Mouse (Mus musculus) NIH3T3 (cell line): ENCODE measurements at regions not wholly inside any gene's neighbourhood (a gene's known extent, or its start where the extent isn't known, plus 50 kb on each side); places are given as distances from the start of the nearest gene placed in this dataset.

Experiments used
- DNase-seq: peaks from one replicate; pipeline ENCODE4 v3.0.0-alpha.2; 2012; ENCODE audit warnings: low read depth

DNA sequence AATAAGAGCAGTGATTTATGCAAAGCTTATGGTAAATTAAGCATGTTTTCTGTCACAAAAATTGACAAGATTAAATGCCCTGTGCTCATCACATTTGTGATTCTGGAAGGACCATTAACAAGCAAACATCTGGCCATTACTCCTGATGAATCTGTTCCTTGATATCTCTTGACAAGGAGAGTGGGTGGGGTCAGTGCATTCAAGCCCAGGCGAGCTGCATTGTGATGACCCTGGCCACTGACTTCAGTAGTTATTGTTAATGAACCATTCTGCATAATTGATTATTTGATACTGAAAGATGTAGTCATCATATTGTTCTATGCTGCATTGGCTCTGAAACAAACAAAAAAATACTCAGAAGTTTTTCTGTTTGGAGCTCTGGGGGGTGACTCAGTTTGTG is 115.4 kb upstream of the Prmt6 start:
- DNase-seq, result no peak

DNA sequence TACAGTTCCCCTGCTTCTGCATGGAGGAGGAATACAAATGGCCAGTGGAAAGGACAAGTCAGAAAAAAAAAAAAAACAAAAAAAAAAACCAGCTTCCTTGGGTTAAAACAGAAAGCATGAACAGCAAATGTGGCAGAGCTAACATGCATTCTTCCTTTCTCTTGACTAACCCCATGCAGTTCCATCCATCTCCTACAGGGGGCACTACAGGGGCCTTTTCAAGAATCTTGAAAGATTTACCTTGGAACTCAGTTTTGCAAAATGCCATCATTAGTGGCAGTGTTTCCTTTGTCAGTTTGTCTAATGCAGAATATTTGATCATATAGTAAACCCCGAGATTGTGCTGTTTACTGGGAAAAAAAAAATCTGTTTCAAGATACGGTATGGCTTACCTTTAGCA is 111.1 kb upstream of the Prmt6 start:
- peak; percentile 4 for DNase-seq

DNA sequence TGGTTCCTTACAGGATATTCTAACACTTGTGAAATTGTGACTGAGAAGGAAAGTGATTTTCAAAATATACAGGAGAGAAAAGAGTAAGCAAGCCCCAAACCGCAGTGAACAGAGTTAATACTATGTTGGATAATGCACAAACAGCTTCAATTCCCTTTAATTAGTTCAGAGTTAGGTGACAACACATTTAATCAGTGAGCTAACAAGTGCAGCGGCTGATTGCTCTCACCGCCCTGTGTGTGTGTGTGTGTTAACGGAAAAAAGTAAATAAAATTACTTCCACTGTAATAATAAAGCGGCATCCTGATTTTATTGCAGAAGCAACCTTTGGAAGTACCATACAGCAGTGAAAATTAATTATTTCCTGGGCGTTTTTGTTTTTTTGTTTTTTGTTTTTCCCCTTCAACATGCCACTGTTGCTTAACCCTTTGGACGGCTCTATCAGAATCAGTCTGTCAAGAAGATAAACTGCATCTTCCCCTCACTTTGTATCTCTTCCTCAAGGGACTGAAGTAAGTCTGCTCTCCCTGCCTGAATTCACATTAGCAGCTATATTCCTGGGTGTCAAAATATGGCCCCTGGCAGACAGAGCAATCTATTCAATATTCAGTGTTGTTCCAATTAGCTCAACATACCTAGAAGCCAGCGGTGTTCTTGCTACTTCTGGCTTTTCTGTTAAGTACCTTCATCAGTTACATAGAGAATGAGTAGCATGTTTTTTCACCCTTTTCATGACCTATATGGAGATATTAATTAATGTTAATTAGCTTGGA is 106.2 kb upstream of the Prmt6 start:
- DNase-seq, result no peak

DNA sequence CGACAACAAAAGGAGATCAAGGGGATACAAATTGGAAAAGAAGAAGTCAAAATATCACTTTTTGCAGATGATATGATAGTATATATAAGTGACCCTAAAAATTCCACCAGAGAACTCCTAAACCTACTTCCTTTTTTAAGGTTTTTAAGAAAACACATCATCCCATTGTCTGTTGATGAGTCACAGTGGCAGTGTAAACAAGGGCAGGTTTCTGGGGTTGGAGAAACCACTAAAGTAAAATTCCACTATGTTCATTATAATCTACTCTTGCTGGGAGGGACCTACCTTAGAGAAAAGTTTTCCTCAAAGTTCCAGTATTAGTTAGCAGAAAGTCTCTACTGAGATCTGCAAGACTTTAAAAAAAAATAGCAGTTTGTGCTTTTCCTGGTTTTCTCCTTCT is 102.9 kb upstream of the Prmt6 start:
- no peak for DNase-seq

DNA sequence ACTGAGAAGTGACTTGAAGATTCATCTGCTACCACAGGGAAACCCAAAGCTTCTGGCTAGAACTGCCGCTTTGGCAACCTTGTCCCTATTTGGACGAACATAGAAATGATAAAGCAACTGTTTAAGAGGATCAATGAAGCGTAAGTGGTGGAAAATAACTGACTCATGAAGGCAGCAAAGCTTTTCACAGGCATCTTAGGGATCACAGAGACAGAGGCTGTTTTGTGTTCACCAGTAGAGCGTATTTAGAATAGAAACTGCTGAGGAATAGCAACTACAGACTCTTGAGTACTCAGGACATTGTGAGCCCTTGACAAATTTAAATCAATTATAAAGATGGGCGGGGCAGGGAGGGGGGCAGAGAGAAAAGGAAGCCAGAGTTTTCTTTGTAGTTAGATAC is 99.3 kb upstream of the Prmt6 start:
- DNase-seq, result no peak

DNA sequence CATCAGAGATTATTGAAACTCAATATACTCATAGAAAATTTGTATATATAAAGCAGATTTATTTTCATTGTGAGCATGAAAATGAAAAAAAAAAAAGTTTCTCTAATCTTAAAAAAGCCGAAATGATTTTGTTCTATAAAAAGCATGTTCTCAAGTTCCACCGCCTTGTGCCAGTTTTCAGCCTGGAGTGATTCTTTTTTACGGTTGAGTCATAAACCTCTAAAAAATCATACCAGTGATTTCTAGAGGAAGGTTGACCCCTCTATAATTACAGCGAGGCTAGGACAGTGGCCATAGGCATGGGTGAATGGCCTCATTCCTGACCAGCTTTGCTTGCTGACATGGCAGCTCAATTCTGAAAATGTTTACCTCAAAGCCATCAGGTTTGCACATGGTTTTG is 98.6 kb upstream of the Prmt6 start:
- no peak for DNase-seq

- DNase-seq, result no peak
Measured at GRCm38 (mm10) chr3:110344846-110345245, 94.0 kb upstream of the Prmt6 start.

- DNase-seq, result no peak
Measured at GRCm38 (mm10) chr3:110340067-110340466, 89.3 kb upstream of the Prmt6 start.

GRCm38 (mm10) chr3:110339026-110339606 is 88.3 kb upstream of the Prmt6 start:
- DNase-seq, result no peak

GRCm38 (mm10) chr3:110329175-110329574 is 78.4 kb upstream of the Prmt6 start:
- no peak for DNase-seq

GRCm38 (mm10) chr3:110310270-110310669 is 59.5 kb upstream of the Prmt6 start:
- no peak for DNase-seq

GRCm38 (mm10) chr3:110303166-110303565 is 52.4 kb upstream of the Prmt6 start:
- DNase-seq, result peak; percentile 5
